Mouse (Mus musculus) lung, postnatal 25 days (tissue): ENCODE results near the gene Srl.
"Not testable (repeated sequence)": the region's sequence is repeated elsewhere in the genome, so short reads cannot be mapped to it uniquely, and the experiment has no call there.

ENCODE experiments used
- DNase-seq: peaks from one replicate; pipeline ENCODE4 v3.0.0; 2022; ENCODE audit warnings: low spot score

Srl gene

GRCm38 (mm10) chr16:4474040-4474881 is 67.4 kb downstream of the Srl start:
- not testable (repeated sequence) for DNase-seq

DNA sequence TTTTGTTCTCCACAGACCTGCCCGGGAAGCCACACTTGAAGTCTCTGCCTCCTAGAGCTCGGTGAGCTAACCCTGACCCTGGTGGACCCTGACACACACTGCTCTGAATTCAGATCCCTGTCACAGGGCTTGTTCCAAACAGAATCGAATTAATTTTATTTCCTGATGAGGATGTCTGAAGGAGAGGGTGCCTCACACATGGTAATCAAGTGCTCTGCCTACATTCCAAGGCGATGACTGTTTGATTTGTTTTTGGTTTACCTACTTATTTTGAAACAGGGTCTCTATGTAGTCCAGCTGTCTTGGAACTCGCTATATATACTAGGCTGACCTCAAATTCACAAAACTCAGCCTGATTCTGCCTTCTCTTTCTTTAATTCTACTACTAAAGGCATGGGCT is 68.4 kb downstream of the Srl start:
- no peak for DNase-seq

GRCm38 (mm10) chr16:4472687-4473086 is 68.9 kb downstream of the Srl start:
- peak; percentile 63 for DNase-seq

- DNase-seq: no peak
Measured at GRCm38 (mm10) chr16:4469599-4470352, 71.8 kb downstream of the Srl start.

- DNase-seq: no peak
Measured at GRCm38 (mm10) chr16:4464529-4465089, 77.0 kb downstream of the Srl start.

- no peak for DNase-seq
Measured at GRCm38 (mm10) chr16:4457927-4458326, 83.7 kb downstream of the Srl start.

DNA sequence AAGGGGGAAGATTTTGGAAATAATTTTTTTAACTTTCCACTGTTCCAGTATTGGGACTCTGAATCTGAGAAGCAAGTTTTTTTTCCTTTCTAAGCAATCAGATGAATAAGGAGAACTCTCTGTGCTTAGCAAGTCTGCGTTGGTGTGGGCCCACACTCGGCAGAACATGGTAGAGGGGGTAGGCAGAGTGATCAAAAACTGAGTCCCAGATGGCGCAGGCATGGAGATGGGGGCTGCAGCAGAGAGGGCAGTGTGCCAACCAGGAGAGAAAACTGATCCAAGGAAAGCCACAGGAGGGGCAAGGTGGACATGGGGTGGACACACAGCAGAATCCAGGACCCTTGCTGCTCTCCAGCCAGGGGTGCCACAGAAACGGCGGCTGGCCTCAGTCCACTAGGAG is 85.2 kb downstream of the Srl start:
- DNase-seq: no peak

- no peak for DNase-seq
Measured at GRCm38 (mm10) chr16:4455693-4456092, 85.9 kb downstream of the Srl start.

DNA sequence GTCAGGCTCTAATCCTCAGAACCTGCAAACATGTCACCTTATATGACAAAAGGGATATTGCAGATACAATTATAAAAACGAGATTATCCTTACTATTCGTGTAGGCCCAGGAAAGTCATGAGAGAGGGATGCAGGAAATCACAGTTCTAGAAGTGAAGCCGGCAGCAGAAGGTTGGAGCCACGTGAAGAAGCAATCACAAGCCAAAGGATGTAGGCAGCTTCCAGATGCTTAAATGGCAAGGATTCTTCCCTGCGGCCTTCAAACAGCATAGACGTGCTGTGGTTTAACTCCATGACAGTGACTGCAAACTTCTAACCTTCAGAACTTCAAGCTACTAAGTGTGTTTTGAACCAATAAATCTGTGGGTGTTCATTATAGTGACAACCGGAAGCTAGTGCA is 87.1 kb downstream of the Srl start:
- DNase-seq: no peak

DNA sequence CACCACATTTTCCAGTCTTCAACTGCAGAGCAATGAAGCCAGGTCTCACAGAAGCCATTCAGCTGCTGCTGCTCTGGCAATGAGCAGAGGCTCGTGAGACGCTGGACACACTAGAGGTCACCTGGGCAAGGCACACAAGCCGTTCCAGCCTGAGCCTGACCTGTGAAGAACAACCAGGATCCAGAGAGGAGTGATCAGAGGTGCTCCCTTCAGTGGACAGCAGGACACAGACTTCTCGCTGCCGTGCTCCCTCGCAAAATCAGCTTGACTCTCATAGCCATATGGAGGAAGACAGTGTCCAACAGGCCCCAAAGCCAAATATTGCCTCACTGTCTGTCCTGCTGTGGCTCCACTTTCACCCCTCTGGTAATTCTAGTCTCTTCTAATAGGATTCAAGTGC is 92.2 kb downstream of the Srl start:
- no peak for DNase-seq

- DNase-seq: peak; percentile 20
Measured at GRCm38 (mm10) chr16:4448235-4448634, 93.4 kb downstream of the Srl start.

DNA sequence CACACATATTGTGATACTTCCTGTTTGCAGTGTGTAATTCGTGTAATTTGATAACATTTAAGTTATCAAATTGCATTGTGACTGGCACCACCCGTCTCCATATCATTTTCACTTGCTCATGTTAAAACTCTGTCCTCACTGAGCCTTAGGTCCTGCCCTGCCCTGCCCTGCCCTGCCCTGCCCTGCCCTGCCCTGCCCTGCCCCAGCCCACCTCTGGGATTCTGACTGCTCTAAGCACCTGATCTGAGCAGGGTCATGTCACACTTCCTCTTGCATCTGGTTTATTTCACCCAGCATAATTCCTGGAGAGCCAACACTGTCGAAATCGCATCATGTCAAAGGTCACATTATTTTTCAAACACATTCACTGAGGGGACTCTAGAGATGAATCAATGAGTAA is 95.2 kb downstream of the Srl start:
- DNase-seq: no peak

GRCm38 (mm10) chr16:4444378-4444777 is 97.2 kb downstream of the Srl start:
- DNase-seq: no peak

DNA sequence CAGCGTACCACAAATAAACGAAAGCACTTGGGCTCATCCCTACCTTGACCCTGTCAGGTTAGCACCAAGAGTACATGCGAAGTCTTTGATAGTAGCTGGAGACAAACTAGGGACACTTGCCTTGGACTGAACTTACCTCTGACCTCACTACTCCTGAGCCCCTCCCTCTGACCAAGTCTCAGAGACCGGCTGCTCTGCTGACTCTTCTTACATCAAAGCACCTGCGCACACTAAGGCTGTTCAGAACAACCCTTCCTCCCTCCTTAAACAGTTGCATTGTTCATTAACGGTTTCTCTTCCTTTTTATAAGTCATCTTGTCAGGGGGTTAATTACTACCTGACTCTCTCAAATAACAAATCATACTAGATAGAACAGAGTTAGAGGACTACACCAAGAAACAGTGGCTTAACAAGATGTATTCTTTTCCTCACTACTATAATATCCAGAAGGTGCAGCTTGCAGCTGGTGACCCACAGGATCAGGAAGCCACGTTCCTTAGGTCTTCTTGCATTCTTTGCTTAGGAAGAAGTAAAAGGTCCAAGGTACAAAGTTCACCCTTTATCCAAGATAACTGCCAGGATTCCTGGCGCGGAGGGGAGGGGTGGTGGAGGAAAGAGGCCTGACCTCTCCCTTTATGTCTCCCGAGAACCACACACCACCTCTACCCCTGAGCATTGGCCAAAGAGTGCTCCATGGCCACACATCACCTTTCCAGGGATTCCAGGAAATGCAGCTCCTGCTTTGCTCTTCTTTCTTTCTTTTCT is 102.1 kb downstream of the Srl start:
- DNase-seq: no peak

DNA sequence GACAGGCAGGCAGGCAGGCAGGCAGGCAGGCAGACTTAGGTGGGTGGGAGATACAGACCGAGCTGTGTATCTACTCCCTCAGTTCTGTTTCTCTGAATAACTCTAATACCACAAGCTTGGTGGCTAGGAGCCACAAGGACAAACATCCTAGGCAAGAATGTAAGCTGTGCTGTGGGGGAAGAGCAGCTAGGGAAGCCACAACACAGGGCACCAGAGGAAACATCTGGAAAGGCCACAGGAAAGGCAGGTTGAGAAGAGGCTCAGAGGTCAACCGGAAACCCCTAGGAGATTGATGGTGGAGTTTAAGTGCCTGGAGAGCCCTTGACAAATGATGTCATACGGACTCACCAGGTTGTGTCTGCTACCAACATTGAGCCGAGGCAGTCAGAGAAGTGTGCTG is 104.9 kb downstream of the Srl start:
- DNase-seq: no peak

GRCm38 (mm10) chr16:4435371-4435770 is 106.2 kb downstream of the Srl start:
- DNase-seq: no peak

GRCm38 (mm10) chr16:4431841-4432240 is 109.8 kb downstream of the Srl start:
- no peak for DNase-seq

GRCm38 (mm10) chr16:4431013-4431412 is 110.6 kb downstream of the Srl start:
- no peak for DNase-seq

DNA sequence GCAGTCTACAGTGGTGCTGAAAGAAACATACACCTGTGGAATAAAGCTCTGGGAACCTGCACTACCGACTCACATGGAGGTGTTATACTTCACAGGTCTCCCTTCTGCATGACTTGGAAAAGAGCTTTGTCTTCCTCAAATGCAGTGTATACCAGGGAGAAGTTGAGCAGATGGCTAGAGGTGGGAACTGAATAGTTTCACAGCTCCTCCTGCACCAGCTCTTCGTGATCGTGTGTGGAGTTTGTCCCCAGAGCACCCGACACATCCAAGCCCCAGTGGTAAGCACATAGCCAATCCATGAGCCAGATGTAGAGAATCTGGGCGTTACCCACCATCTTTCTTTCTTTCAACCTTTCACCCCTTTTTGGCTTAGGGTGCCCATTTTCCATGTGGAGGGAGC is 111.4 kb downstream of the Srl start:
- DNase-seq: no peak
